Mouse (Mus musculus) liver, postnatal 0 days (tissue): ENCODE data around the gene Zc3h12a. TPM values are rescaled to one million over a fixed set of nuclear protein-coding genes. Genes with fewer than 3 reads are reported as not detected.

Experiments
- ATAC-seq: fragments of 200-750 bp; cut with Nextera tagmentation; 2 replicates; pipeline ENCODE4 v1.8.0; 2017; ENCODE audit warnings: mild to moderate bottlenecking, moderate library complexity
- DNase-seq: peaks from one replicate; pipeline ENCODE4 v3.0.0-alpha.2; 2016
- H3K27ac ChIP-seq: fragments of 300-500 bp; sonication (generic); 2 replicates; pipeline ENCODE4 v1.5.1; 2014; ENCODE audit warnings: antibody characterized with exemption, moderate library complexity, mild to moderate bottlenecking, low read depth
- H3K27me3 ChIP-seq: fragments of 300-500 bp; sonication (generic); 2 replicates; pipeline ENCODE4 v1.6.1; 2014; ENCODE audit warnings: low read length, control low read depth, mixed read lengths; ENCODE audit not compliant: insufficient read depth
- H3K36me3 ChIP-seq: fragments of 300-500 bp; sonication (generic); replicated peaks from 2 replicates; pipeline ENCODE4 v1.6.1; 2014; ENCODE audit warnings: mild to moderate bottlenecking, control low read depth, low read length, moderate library complexity, mixed read lengths; ENCODE audit not compliant: insufficient read depth
- H3K4me1 ChIP-seq: fragments of 300-500 bp; sonication (generic); 2 replicates; pipeline ENCODE4 v1.6.1; 2014; ENCODE audit warnings: antibody characterized with exemption, mild to moderate bottlenecking, control low read depth; ENCODE audit not compliant: insufficient read depth
- H3K4me2 ChIP-seq: fragments of 300-500 bp; sonication (generic); 2 replicates; pipeline ENCODE4 v1.6.1; 2014; ENCODE audit warnings: low read depth, mild to moderate bottlenecking, low read length, moderate library complexity, mixed read lengths
- H3K4me3 ChIP-seq: fragments of 300-500 bp; sonication (generic); 2 replicates; pipeline ENCODE4 v1.5.1; 2014; ENCODE audit warnings: low read depth, low read length
- H3K9ac ChIP-seq: fragments of 300-500 bp; sonication (generic); replicated peaks from 2 replicates; pipeline ENCODE4 v1.6.1; 2014; ENCODE audit warnings: mild to moderate bottlenecking, moderate library complexity
- H3K9me3 ChIP-seq: fragments of 300-500 bp; sonication (generic); 2 replicates; pipeline ENCODE4 v1.6.1; 2016; ENCODE audit warnings: mild to moderate bottlenecking, control low read depth, low read length, mixed read lengths
- CTCF ChIP-seq: sonication (generic); IDR thresholded peaks from 2 replicates; pipeline ENCODE4 v1.5.1; 2016; ENCODE audit warnings: antibody characterized with exemption, low read depth
- EP300 ChIP-seq: IDR thresholded peaks from 2 replicates; pipeline ENCODE4 v1.6.1; 2016; ENCODE audit warnings: antibody characterized with exemption, low read depth, mild to moderate bottlenecking
- WGBS: fragments of 180-500 bp; shearing (Covaris S2); extraction: QIAGEN DNeasy Blood & Tissue Kit; methylation state at CpG from one replicate; pipeline ENCODE4 v1.1.7; 2014; ENCODE audit not compliant: insufficient replicate concordance; 5-methylcytosine and 5-hydroxymethylcytosine counted together
- polyA plus RNA-seq: library from polyadenylated mRNA; unstranded; fragments of >200 nt; fragmentation: Nextera tagmentation; extraction: Ambion mirVana; gene quantifications from 2 replicates; pipeline ENCODE4 v1.2.1, GENCODE M21; 2015

Gene Zc3h12a
- polyA plus RNA-seq, 1 experiment from 2014 or later, result 0.48 TPM

DNA sequence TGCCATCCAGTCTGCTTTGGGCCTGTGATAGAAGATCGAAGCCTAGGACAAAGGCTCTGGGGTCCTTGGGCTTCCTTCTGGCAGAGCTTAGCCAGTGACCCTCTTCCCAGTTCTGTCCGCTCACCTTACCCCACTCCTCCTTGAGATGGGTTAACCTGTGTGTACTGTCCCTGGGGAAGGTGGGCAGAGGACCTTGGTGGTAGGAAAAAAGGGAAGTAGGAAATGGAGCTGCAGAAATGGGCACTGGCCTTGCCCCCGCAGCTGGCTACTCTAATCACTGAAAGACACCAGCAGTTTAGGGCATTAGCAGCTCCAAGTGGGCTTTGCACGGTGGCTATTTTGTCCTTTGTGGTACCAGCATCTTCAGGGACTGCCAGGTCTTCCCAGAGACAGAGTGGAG lies 12.6 kb downstream of the Zc3h12a start:
- Histone ChIP-seq H3K27ac (peak overlapping the region; percentile 85), H3K9me3 (no peaks in the 10 kb centered on the region), H3K4me3 (no peak overlapping the region), H3K4me2 (no peak overlapping the region), H3K27me3 (no peaks in the 10 kb centered on the region), H3K4me1 (peaks cover 26% of the 10 kb centered on the region), H3K36me3 (peaks cover 13% of the 10 kb centered on the region), H3K9ac (no peak overlapping the region)
- 54% methylated on average over 4 of the region's 4 CpGs for WGBS
- no peak for ATAC-seq
- DNase-seq, result no peak
- TF ChIP-seq EP300, result no peak
- TF ChIP-seq CTCF, result no peak

DNA sequence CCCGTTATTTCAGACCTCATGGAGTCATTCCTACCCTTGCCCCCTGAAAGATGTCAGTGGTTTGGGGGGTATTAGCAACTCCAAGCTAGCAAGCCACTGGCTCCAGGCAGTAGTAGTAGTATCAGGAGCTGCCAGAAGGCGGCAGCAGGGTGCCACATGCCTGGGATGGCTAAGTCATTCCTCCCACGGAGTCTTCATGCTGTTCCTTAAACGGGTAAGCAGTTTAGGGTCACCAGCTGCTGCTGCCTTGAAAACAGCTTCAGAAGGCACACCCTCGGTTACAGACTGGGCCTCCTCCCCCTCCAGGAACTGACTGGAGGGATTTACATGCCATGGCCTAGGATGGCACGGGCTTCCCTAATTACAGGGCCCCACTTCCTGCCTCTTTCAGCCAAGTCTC lies 13.0 kb downstream of the Zc3h12a start:
- Histone ChIP-seq H3K4me1 (peaks cover 26% of the 10 kb centered on the region), H3K4me2 (no peak overlapping the region), H3K27me3 (no peaks in the 10 kb centered on the region), H3K27ac (peak overlapping the region; percentile 85), H3K36me3 (peaks cover 9% of the 10 kb centered on the region), H3K9me3 (no peaks in the 10 kb centered on the region), H3K4me3 (no peak overlapping the region), H3K9ac (no peak overlapping the region)
- peak; percentile 78 for DNase-seq
- ATAC-seq, result peak; percentile 33
- 10% methylated on average over 6 of the region's 6 CpGs for WGBS
- TF ChIP-seq EP300, result no peak
- TF ChIP-seq CTCF, result peak; percentile 86

DNA sequence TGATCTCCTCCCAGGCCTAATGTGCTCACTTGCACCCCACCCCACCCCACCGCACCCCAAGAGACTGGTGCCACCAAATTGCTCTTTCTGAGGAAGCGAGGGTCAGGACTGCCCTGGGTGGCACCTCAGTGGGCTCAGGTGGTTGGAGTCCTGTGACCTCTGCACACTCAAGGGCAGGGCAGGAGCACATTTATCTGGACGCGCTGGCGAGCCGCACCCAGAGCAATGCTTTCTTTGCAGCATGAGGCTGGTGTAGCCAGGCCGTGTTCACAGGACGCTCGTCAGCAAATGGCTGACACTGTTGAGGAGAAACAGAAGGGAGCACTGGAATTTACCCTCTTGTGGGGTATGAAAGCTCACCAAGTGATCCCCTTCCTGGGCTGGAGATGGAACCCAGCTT lies 22.3 kb downstream of the Zc3h12a start:
- H3K9ac ChIP-seq, result no peak overlapping the region
- no peak for ATAC-seq
- WGBS, result 87% methylated on average over 9 of the region's 9 CpGs
- H3K9me3 ChIP-seq, result no peaks in the 10 kb centered on the region
- no peaks in the 10 kb centered on the region for H3K4me1 ChIP-seq
- H3K4me3 ChIP-seq, result no peak overlapping the region
- no peak overlapping the region for H3K27ac ChIP-seq
- H3K36me3 ChIP-seq, result peaks cover 30% of the 10 kb centered on the region
- TF ChIP-seq EP300 (no peak), CTCF (no peak)
- H3K27me3 ChIP-seq, result no peaks in the 10 kb centered on the region
- no peak overlapping the region for H3K4me2 ChIP-seq
- no peak for DNase-seq

DNA sequence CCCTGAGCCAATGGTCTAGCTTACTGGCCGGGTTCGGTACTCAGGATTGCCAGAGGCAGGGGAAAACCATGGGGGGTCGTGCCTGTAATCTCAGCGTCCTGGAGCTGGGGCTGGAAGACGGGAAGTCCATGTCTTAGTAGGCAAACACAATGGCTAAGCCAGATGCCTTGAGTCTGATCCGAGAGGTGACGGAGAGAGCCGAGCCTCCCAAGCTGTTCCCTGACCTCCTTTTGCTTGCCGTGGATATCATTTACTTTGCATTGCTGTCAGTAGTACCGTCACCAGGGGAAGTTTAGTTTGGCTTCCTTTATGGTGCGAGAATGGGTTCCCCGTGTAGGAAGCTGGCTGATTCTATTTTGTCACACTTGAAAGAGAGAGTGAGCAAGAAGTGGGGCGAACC lies 26.3 kb downstream of the Zc3h12a start:
- Histone ChIP-seq H3K27me3 (no peaks in the 10 kb centered on the region), H3K4me2 (no peak overlapping the region), H3K36me3 (peaks cover 23% of the 10 kb centered on the region; the same call in 1 of the 2 replicates), H3K4me3 (no peak overlapping the region), H3K9me3 (no peaks in the 10 kb centered on the region), H3K9ac (no peak overlapping the region), H3K27ac (no peak overlapping the region), H3K4me1 (no peaks in the 10 kb centered on the region)
- ATAC-seq (no peak), DNase-seq (no peak)
- 83% methylated on average over 13 of the region's 13 CpGs for WGBS
- no peak for TF ChIP-seq EP300
- no peak for TF ChIP-seq CTCF

DNA sequence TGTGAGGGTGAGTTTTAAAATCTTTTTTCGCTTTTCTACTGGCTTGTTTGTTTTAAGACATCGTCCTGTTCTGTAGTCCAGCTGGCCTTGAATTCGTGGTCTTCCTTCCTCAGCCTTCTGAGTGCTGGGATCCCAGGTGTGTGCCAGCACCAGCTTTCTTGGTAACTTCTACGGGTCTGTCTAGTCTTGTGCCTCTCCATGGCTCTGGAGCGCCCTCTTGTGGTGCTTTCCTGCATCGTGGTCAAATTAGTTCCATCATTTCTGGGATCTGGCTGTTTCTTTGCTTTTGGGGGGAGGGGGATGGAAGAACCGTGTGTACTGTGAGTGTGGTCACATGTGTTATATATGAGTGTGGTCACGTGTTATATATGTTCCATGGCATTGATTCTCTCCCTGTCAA lies 28.2 kb downstream of the Zc3h12a start:
- no peaks in the 10 kb centered on the region for H3K9me3 ChIP-seq
- H3K4me3 ChIP-seq, result no peak overlapping the region
- 7% methylated on average over 8 of the region's 8 CpGs for WGBS
- no peak overlapping the region for H3K9ac ChIP-seq
- H3K4me1 ChIP-seq, result no peaks in the 10 kb centered on the region
- no peaks in the 10 kb centered on the region for H3K27me3 ChIP-seq
- TF ChIP-seq CTCF (peak; percentile 99), EP300 (no peak)
- H3K27ac ChIP-seq, result no peak overlapping the region
- DNase-seq (peak; percentile 90), ATAC-seq (peak; percentile 79)
- H3K36me3 ChIP-seq, result peaks cover 18% of the 10 kb centered on the region
- H3K4me2 ChIP-seq, result no peak overlapping the region

DNA sequence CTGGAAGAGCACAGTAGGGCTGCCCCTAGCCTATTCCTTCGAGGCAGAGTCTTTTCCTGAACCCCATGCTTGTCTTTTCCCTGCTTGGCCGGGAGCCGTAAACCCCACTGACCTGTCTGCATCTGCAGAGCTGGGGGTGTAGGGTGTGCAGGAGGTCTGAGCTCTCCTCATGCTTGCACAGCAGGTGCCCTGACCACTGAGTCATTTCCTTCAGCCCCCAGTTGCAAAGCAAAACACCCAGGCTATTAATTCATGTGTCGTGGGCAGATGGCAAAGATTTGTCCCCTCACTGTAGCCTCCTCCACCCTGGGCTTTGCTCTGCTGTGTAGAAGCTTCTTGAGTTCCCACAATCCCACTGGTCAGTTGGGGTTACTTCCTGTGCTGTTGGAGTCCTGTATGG lies 30.2 kb downstream of the Zc3h12a start:
- ATAC-seq (no peak), DNase-seq (no peak)
- no peak overlapping the region for H3K27ac ChIP-seq
- no peaks in the 10 kb centered on the region for H3K9me3 ChIP-seq
- TF ChIP-seq CTCF, result no peak
- no peak for TF ChIP-seq EP300
- H3K4me1 ChIP-seq, result no peaks in the 10 kb centered on the region
- peaks cover 2% of the 10 kb centered on the region for H3K36me3 ChIP-seq
- H3K4me2 ChIP-seq, result no peak overlapping the region
- WGBS, result 75% methylated on average over 4 of the region's 4 CpGs
- no peaks in the 10 kb centered on the region for H3K27me3 ChIP-seq
- H3K9ac ChIP-seq, result no peak overlapping the region
- H3K4me3 ChIP-seq, result no peak overlapping the region

DNA sequence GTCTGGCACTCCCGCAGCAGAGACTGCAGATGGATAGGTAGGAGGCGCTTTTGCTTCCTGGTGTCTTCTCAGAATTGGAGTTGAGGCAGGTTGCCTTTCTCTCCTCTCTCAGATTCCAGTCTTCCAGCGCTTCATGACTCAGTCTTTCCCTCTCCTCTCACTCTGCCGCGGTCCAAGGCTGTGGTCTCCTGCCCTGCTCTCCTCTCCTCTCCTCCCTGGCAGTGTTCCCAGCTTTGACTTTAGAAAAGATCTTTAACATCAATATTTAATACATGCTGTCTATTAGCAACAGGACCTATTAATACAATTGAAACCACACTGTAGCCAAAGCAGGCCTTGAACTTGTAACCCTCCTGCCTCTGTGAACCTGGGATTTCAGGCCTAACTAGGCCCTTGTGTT lies 31.6 kb downstream of the Zc3h12a start:
- Histone ChIP-seq H3K4me2 (no peak overlapping the region), H3K4me3 (no peak overlapping the region), H3K27me3 (no peaks in the 10 kb centered on the region), H3K9ac (no peak overlapping the region), H3K9me3 (no peaks in the 10 kb centered on the region; the same call in 1 of the 2 replicates), H3K36me3 (peaks cover 4% of the 10 kb centered on the region), H3K4me1 (no peaks in the 10 kb centered on the region), H3K27ac (no peak overlapping the region)
- TF ChIP-seq EP300, result no peak
- TF ChIP-seq CTCF, result no peak
- DNase-seq, result no peak
- 88% methylated on average over 5 of the region's 5 CpGs for WGBS
- no peak for ATAC-seq
